Comparison of ENCODE assay signal across 7 mouse cellular contexts in the genomic region with DNA sequence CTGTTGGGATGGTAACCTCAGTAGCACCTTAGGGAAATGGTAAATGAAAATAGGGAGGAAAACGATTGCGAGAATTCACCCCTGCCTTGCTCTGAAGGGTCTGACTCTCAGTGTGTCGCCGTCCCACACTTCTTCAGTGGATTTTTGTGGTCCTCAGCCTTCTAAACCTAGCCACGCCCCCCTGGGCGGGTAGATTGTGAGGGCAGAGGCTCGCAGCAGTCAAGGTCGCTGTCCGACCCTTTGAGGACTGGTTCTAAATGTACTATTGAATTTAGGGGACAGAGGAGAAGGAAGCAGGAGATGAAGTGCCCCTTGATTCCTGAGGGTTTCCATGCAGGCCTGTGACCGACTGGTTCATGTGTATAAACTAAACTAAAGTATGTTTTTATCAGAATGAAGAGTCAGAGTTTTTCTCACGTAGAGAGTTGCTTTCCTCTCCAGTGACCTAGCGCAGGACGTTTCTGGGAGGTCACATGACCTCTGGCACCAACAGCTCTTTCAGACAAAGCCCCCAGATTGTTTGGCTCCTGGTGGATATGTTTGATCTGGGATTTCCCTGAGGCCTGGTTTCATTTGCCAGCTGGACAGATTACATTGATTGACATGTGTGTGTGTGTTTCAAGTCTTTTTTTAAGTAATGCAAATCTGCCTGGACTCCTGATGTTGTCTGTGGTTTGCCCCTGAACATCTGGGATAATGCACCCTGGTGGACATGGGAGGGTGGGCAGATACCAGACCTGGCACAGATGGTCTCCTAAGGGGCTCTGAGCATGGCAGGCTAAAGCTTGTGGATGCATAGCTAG.
DNase-seq lines count a peak whose midpoint lies in the region; ATAC-seq and TF ChIP-seq lines count a peak whose summit lies in the region.

No protein-coding gene starts in this region.

- intact Hi-C loops in left cerebral cortex, postnatal 10 days (cut with DNase I), result no loop called here

- H3K9me3 ChIP-seq in lung, postnatal 0 days (ENCODE audit: low read length), result no peaks in the 10 kb centered on the region
- H3K9me3 ChIP-seq in forebrain, embryonic 15.5 days, result no peaks in the 10 kb centered on the region

- no peaks in the 10 kb centered on the region for H3K4me1 ChIP-seq in lung, postnatal 0 days (ENCODE audit: insufficient read depth, low read depth, low read length)
- H3K4me1 ChIP-seq in forebrain, embryonic 15.5 days, result peaks cover 15% of the 10 kb centered on the region

- no peak overlapping the region for H3K4me3 ChIP-seq in lung, postnatal 0 days (ENCODE audit: low read depth, low read length)
- H3K4me3 ChIP-seq in forebrain, embryonic 15.5 days, result peak overlapping the region; percentile 28

- no peak for TF ChIP-seq CTCF in lung, postnatal 0 days (IDR thresholded peaks at IDR 0.05)

- H3K9ac ChIP-seq in lung, postnatal 0 days (replicated peaks; ENCODE audit: low read depth), result no peak overlapping the region
- no peak overlapping the region for H3K9ac ChIP-seq in forebrain, embryonic 15.5 days (replicated peaks)

- no peak for ATAC-seq in lung, postnatal 0 days
- ATAC-seq in forebrain, embryonic 15.5 days (replicated peaks), result 0 out of 2 replicates have a peak, but pooled peaks have one; percentile 16

- no peaks in the 10 kb centered on the region for H3K27me3 ChIP-seq in lung, postnatal 0 days (replicated peaks; ENCODE audit: insufficient read depth, low read length)
- no peaks in the 10 kb centered on the region for H3K27me3 ChIP-seq in forebrain, embryonic 15.5 days

- H3K36me3 ChIP-seq in lung, postnatal 0 days (ENCODE audit: insufficient read depth, low read length), result no peaks in the 10 kb centered on the region
- H3K36me3 ChIP-seq in forebrain, embryonic 15.5 days, result no peaks in the 10 kb centered on the region

- no peak for DNase-seq in lung, postnatal 0 days (ENCODE audit: low spot score)
- no peak for DNase-seq in lung, adult 18-20 months
- DNase-seq in mesoderm, embryonic 11.5 days (ENCODE audit: low read depth, low spot score), result peak; percentile 23
- DNase-seq in thymus, adult 18-20 months, result no peak
- no peak for DNase-seq in left cerebral cortex, postnatal 10 days (ENCODE audit: extremely low spot score in 1 of 2, low spot score in 2 of 2)
- no peak for DNase-seq in layer of hippocampus, postnatal 25 days (ENCODE audit: extremely low spot score in 1 of 2, low spot score in 1 of 2)

- WGBS in lung, postnatal 0 days, result 7% methylated on average over 13 of the region's 13 CpGs
- 9% methylated on average over 13 of the region's 13 CpGs for WGBS in forebrain, embryonic 15.5 days

- peak overlapping the region; percentile 25 for H3K4me2 ChIP-seq in lung, postnatal 0 days (replicated peaks; ENCODE audit: low read depth, low read length)
- peak overlapping the region; percentile 41 for H3K4me2 ChIP-seq in forebrain, embryonic 15.5 days (replicated peaks)

- no peak for TF ChIP-seq EP300 in lung, postnatal 0 days (IDR thresholded peaks at IDR 0.05)

- no peak overlapping the region for H3K27ac ChIP-seq in lung, postnatal 0 days (ENCODE audit: low read length)
- no peak overlapping the region for H3K27ac ChIP-seq in forebrain, embryonic 15.5 days (replicated peaks)
